Mouse (Mus musculus): ENCODE data around the gene Hist1h2bb. TPM values are rescaled to one million over a fixed set of nuclear protein-coding genes. Genes with fewer than 3 reads are reported as not detected.

The Hist1h2bb gene
- polyA plus RNA-seq, 1 experiment, result 5.7 TPM

GRCm38 (mm10) chr13:23753314-23754078 lies 7.0 kb downstream of the Hist1h2bb start:
- H3K4me1 ChIP-seq (ENCODE audit: control insufficient read depth, insufficient read depth, low read length), result peaks cover 6% of the 10 kb centered on the region
- H3K27ac ChIP-seq (ENCODE audit: insufficient read depth, low read length), result no peak overlapping the region
- no peak overlapping the region for H3K4me3 ChIP-seq (ENCODE audit: insufficient read depth, low read length)
- TF ChIP-seq CTCF (IDR thresholded peaks at IDR 0.05; ENCODE audit: borderline replicate concordance, insufficient read depth, low read length) (no peak), POLR2A (IDR thresholded peaks at IDR 0.05; ENCODE audit: low read depth, low read length) (no peak)

DNA sequence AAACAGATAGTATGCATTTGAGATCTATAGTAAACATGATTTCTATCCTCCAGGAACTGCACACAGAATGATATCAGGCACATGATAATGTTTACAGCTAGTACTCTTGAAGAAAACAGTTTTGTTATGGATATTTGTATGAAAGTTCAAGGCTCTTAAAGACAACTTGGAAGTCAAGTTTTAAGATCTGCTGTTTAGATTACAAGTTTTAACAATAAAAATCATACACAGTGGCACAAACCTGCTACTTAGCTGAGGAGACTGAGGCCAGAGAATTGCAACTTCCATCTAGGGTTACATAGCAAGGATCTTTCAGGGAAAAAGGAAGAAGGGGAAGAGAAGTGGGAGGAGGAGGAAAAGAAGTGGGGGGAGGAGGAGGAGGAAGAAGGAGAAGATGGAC lies 8.5 kb downstream of the Hist1h2bb start:
- TF ChIP-seq POLR2A (IDR thresholded peaks at IDR 0.05; ENCODE audit: low read depth, low read length), result no peak
- no peak for TF ChIP-seq CTCF (IDR thresholded peaks at IDR 0.05; ENCODE audit: borderline replicate concordance, insufficient read depth, low read length)
- no peak overlapping the region for H3K27ac ChIP-seq (ENCODE audit: insufficient read depth, low read length)
- no peak overlapping the region for H3K4me3 ChIP-seq (ENCODE audit: insufficient read depth, low read length)
- peaks cover under 1% of the 10 kb centered on the region; the same call in 1 of the 2 replicates for H3K4me1 ChIP-seq (ENCODE audit: control insufficient read depth, insufficient read depth, low read length)

DNA sequence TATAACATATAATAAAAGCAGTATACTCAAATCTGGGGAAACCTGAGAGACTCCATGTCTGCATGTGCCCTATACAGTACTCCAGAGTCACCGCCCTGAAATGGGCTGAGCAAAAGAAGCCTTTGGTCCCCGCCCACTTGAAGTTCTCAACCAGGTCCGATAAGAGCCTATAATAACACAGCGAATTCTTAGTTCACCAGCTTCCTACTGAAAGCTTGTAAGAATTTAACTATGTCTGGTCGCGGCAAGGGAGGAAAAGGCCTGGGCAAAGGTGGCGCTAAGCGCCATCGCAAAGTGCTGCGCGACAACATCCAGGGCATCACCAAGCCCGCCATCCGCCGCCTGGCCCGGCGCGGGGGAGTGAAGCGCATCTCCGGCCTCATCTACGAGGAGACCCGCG lies 10.3 kb downstream of the Hist1h2bb start, which contains the start of gene Hist1h4b:
Gene Hist1h4b (plus strand): TSS at position 224 of the 400 bp plus-strand sequence.
- TF ChIP-seq CTCF (IDR thresholded peaks at IDR 0.05; ENCODE audit: borderline replicate concordance, insufficient read depth, low read length) (no peak), POLR2A (IDR thresholded peaks at IDR 0.05; ENCODE audit: low read depth, low read length) (peak; percentile 97)
- peak within 1 kb of the TSS; percentile 82 for H3K27ac ChIP-seq (ENCODE audit: insufficient read depth, low read length)
- H3K4me3 ChIP-seq (ENCODE audit: insufficient read depth, low read length), result peak within 1 kb of the TSS; percentile 34

DNA sequence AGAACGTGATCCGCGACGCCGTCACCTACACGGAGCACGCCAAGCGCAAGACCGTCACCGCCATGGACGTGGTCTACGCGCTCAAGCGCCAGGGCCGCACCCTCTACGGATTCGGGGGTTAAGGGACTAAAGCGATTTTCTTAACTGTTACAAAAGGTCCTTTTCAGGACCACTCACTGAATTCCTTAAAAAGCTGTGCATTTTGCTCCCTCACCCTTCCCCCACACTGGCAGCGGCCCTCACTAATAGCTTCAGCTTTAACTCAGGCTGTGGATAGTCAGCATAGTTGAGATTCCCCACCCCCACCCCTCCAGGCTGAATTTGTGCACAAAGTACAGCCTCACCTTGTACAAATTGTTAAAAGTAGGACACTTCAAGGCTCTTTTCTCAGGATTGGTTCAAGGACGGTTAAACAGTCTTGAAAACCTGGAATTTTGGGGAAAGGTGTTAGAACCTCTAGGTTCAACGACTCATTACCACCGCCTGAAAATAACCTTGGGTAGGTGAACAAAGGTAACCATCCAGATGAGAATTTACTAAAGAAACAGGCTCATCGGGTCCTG lies 10.8 kb downstream of the Hist1h2bb start:
- Histone ChIP-seq H3K4me3 (ENCODE audit: insufficient read depth, low read length) (peak overlapping the region; percentile 34), H3K27ac (ENCODE audit: insufficient read depth, low read length) (peak overlapping the region; percentile 82), H3K4me1 (ENCODE audit: control insufficient read depth, insufficient read depth, low read length) (no peaks in the 10 kb centered on the region)
- TF ChIP-seq POLR2A (IDR thresholded peaks at IDR 0.05; ENCODE audit: low read depth, low read length) (peak; percentile 72; the same call in 1 of the 2 replicates), CTCF (IDR thresholded peaks at IDR 0.05; ENCODE audit: borderline replicate concordance, insufficient read depth, low read length) (no peak)

More for the DNA sequence above, 10.3 kb downstream of the Hist1h2bb start, which contains the start of gene Hist1h4b:
- H3K4me1 ChIP-seq (ENCODE audit: control insufficient read depth, insufficient read depth, low read length), result no peaks in the 10 kb centered on the region

GRCm38 (mm10) chr13:23757921-23758320 lies 11.4 kb downstream of the Hist1h2bb start:
- Histone ChIP-seq H3K4me3 (ENCODE audit: insufficient read depth, low read length) (no peak overlapping the region), H3K27ac (ENCODE audit: insufficient read depth, low read length) (no peak overlapping the region), H3K4me1 (ENCODE audit: control insufficient read depth, insufficient read depth, low read length) (no peaks in the 10 kb centered on the region)
- TF ChIP-seq POLR2A (IDR thresholded peaks at IDR 0.05; ENCODE audit: low read depth, low read length), result 0 out of 2 replicates have a peak, but pooled peaks have one; percentile 28
- TF ChIP-seq CTCF (IDR thresholded peaks at IDR 0.05; ENCODE audit: borderline replicate concordance, insufficient read depth, low read length), result no peak

DNA sequence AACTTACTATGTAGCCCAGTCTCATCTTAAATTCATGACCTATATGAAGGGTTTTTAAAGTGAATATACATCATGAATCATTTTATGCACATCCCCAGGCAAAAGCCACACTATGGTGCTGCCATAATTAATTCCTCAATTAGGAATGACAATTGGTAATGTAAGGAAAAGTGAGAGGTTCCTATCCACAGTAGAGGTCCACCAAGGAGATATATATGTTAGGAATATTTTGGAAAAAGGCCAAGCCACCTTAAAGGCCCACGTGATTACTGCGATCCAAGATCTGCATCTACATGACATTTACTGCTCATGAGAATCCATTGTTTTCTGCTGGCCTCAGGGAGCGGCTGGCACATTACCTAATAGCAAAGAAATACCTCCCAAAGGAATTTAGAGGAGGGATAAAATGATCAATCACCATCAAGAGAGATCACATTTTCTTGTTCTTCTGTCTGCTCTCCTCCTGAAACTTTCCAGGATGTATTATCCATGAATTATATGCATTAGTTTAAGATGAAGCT lies 12.8 kb downstream of the Hist1h2bb start:
- Histone ChIP-seq H3K27ac (ENCODE audit: insufficient read depth, low read length) (no peak overlapping the region), H3K4me3 (ENCODE audit: insufficient read depth, low read length) (no peak overlapping the region), H3K4me1 (ENCODE audit: control insufficient read depth, insufficient read depth, low read length) (no peaks in the 10 kb centered on the region)
- no peak for TF ChIP-seq CTCF (IDR thresholded peaks at IDR 0.05; ENCODE audit: borderline replicate concordance, insufficient read depth, low read length)
- TF ChIP-seq POLR2A (IDR thresholded peaks at IDR 0.05; ENCODE audit: low read depth, low read length), result no peak

GRCm38 (mm10) chr13:23759916-23760239 lies 13.3 kb downstream of the Hist1h2bb start:
- peak overlapping the region; percentile 87 for H3K27ac ChIP-seq (ENCODE audit: insufficient read depth, low read length)
- TF ChIP-seq POLR2A (IDR thresholded peaks at IDR 0.05; ENCODE audit: low read depth, low read length), result no peak; the same call in 1 of the 2 replicates
- H3K4me3 ChIP-seq (ENCODE audit: insufficient read depth, low read length), result peak overlapping the region; percentile 49; the same call in 1 of the 2 replicates
- no peaks in the 10 kb centered on the region for H3K4me1 ChIP-seq (ENCODE audit: control insufficient read depth, insufficient read depth, low read length)

GRCm38 (mm10) chr13:23760240-23760971 lies 13.9 kb downstream of the Hist1h2bb start:
- Histone ChIP-seq H3K27ac (ENCODE audit: insufficient read depth, low read length) (peak overlapping the region; percentile 87), H3K4me1 (ENCODE audit: control insufficient read depth, insufficient read depth, low read length) (no peaks in the 10 kb centered on the region), H3K4me3 (ENCODE audit: insufficient read depth, low read length) (peak overlapping the region; percentile 49)
- TF ChIP-seq POLR2A (IDR thresholded peaks at IDR 0.05; ENCODE audit: low read depth, low read length) (peak; percentile 30; the same call in 1 of the 2 replicates), CTCF (IDR thresholded peaks at IDR 0.05; ENCODE audit: borderline replicate concordance, insufficient read depth, low read length) (no peak)

DNA sequence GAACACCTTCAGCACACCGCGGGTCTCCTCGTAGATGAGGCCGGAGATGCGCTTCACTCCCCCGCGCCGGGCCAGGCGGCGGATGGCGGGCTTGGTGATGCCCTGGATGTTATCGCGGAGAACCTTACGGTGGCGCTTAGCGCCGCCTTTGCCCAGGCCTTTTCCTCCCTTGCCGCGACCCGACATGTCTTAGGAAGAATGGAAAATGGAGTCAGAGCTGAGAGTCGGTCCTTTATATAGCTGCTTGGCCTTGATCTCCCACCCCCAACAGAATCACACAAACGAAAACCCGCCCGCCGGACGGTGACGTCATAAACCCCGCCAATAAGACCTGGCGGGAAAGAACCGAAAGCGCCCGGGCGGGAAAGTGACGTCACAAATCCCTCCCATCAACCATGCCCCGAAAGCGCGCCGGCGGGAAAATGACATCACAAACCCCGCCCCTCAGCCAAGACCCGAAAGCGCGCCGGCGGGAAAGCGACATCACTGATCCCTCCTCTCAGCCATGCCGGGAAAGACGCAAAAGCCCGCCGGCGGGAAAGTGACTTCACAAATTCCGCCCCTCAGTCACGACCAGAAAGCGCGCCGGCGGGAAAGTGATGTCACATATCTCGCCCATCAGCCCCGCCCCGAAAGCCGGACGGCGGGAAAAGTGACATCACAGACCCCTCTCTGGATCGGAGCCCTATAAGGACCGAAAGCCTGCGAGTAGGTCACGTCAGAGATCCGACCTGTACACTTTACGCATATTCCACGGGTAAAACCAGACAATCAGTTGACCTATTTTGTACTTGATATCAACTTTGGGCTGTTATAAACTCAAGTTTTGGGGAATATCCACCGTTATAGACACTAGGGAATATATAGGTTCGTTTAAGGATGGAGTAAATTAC lies 14.7 kb downstream of the Hist1h2bb start, which contains the start of gene Hist1h4a:
Gene Hist1h4a (minus strand): TSS at position 259 of the 893 bp plus-strand sequence.
- Histone ChIP-seq H3K4me3 (ENCODE audit: insufficient read depth, low read length) (peak within 1 kb of the TSS; percentile 49), H3K27ac (ENCODE audit: insufficient read depth, low read length) (peak within 1 kb of the TSS; percentile 93)
- TF ChIP-seq CTCF (IDR thresholded peaks at IDR 0.05; ENCODE audit: borderline replicate concordance, insufficient read depth, low read length) (no peak), POLR2A (IDR thresholded peaks at IDR 0.05; ENCODE audit: low read depth, low read length) (peak; percentile 98)

More for the DNA sequence above, 14.7 kb downstream of the Hist1h2bb start, which contains the start of gene Hist1h4a:
- no peaks in the 10 kb centered on the region for H3K4me1 ChIP-seq (ENCODE audit: control insufficient read depth, insufficient read depth, low read length)
